Mouse (Mus musculus) mouse trophoblast stem cell (cell line): ENCODE measurements around the gene Exosc2.

Source experiments
- in situ Hi-C, 2 experiments: fragments of 300-500 bp; cut with MseI, MboI; formaldehyde crosslinking; loops; 2 replicates in 1 of 2; 3 replicates in 1 of 2; pipeline ENCODE4 v1.15.1; 2025

Gene Exosc2

DNA sequence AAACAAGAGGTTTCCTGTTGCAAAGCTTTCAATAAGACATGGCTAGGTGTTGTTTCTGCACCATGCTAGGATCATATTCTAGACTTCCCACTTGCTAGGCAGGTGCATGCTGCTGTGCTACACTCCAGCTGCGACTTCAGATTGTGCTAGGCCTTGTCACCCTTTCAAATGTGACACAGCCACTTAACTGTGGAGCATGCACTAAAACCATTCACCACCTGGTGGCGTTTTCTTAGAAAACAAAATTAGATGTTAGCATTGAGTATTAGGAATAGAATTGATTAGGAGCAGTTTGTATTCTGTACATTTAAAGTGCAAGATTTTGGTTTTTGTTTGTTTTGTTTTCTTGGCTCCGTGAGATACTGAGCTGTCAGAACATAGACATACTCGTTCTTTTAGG lies 50.3 kb downstream of the Exosc2 start:
- in situ Hi-C loops = no loop called here

GRCm38 (mm10) chr2:31724730-31725490 lies 54.4 kb downstream of the Exosc2 start:
- in situ Hi-C loops = no loop called here

- in situ Hi-C loops = no loop called here
Observed at GRCm38 (mm10) chr2:31727576-31728277, 57.2 kb downstream of the Exosc2 start.

DNA sequence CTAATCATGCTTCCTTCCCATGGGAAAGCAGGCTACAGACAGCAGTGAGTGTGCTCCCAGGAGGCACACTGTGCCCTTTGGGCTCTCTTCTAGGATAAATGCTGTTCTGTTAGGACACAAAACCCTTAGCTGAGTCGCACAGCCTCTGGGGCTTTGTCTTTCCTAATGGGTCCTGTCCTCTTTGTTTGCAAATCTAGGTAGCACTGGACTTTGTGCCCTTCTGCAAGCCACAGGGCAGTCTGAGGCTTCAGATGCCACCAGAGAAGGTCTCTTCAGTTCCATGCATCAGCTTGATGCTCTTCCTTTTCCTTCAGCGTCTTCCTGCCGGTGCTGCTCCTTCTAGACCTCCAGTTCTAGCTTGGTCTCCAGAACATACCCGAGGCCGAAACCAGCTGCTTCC lies 60.1 kb downstream of the Exosc2 start:
- in situ Hi-C loops = no loop called here
